Mouse (Mus musculus): Measurements from ENCODE around the gene Slc35e3.
A peak's percentile ranks its signal among the peaks of the same experiment; 100 is the strongest.
"Not testable (repeated sequence)": the region's sequence is repeated elsewhere in the genome, so short reads cannot be mapped to it uniquely, and the experiment has no call there.

Gene Slc35e3

DNA sequence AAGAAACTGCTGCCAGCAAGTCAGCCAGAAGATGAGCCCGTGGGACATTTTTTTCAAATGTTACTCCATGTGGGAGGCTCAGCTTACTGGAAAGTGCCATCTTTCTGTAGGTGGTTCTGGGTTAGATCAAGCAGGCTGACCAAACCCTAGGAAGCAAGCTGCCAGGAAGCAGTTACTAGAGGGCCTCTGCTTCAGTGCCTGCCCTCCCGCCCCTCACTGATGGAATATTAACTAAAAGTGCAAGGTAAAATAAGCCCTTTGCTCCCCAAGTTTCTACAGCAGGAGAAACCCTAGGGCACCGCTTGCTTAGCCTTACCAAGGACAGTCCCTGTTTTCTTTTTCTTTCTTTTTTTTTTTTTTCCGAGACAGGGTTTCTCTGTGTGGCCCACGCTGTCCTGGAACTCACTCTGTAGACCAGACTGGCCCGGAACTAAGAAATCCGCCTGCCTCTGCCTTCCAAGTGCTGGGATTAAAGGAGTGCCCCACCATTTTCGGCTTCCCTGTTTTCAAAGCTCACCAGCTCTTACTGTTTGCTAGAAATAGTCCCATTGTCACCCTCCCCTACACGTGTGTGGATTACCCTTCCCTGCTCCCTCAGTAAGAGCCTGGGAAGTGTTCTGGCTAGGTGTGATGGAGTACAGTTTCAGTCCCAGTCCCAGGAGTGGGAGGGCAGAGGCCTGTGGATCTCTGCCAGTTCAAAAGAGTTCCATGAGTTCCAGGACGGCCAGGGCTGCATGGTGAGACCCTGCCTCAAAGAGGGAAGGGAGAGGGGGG, 2.3 kb upstream of the Slc35e3 start:
- no peak for DNase-seq

DNA sequence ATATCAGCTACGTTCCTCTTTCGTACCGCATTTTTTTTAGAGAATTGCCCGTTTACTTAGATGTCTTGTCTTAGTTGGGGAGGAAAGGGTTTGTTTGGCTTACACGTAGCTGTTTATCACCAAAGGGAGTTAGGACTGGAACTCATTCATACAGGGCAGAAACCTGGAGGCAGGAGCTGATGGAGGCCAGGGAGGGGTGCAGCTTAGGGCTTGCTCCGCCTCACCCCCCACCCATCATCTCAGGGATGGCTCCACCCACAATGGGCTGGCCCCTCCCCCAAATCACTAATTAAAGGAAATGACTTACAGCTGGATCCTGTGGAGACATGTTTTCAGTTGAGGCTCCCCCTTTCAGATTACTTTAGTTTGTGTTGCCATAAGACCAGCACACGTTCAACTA, 1.5 kb upstream of the Slc35e3 start:
- DNase-seq, result no peak

DNA sequence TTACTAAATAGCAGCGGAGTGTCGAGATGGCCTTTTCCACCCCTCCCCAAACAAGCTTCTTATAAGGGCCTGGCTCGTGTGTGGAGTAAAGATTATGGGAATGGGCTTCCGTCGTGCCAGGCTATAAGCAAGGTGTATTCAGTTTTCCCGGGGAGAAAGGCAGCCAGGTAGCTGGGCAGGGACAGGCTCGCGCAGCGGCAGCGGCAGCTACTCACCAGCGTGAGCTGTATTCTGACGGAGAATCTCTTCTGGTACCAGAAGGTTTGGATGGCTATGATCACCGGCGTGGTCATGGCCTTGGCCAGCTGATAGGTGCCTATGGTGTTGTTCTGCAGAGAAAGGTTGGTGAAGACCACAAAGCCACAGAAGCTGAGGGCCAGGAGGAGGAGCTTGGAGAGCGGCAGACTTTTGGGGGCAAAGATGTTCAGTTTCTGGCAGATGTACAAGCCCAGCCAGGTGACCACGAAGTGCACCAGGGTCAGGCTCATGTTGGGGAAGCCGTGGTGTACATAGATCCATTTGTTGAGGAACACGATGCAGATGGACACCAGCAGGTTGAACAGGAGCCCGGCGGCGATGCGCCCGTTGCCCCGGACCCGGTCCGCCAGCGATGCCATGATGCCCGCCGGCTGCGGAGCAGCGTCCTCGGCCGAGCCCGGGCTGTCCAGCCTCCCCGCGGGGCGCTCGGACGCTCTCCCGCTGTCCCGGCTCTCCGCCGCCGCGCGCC, 432 bp downstream of the Slc35e3 start:
- peak; percentile 48 to 60 for DNase-seq

DNA sequence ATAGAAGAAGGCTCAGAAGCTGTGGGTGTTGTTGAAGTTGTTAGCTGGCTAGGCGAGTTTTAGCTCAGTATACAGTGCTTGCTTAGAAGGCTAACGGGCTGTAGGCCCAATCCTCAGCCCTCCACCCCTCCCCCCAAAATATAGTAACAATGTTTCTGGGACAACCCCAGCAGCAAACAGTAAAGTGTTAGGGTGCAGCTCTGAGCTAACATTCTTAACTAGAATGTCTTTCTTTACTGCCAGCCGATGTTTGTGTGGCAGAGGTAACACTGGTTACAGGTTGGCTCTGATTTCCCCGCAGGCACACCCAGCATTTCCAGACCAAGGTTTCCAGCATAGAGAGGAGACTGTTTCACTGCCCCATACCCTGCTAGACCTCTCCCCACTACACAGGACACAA, 2.2 kb downstream of the Slc35e3 start:
- DNase-seq, result no peak

DNA sequence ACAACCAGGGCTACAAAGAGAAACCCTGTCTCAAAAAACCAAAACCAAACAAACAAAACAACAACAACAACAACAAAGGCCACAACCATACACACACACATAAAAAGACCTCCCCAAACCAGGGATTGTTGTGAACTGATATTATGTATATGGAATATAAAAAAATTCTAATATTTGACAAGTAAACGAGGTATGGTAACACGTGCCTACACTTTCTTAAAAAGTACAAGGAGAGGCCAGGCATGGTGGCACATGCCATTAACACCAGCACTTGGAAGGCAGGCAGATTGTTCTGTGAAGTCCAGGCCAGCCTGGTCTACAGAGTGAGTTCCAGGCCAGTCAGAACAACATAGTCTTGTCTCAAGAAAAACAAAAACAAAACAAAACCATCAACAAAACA, 3.0 kb downstream of the Slc35e3 start:
- DNase-seq, result no peak

DNA sequence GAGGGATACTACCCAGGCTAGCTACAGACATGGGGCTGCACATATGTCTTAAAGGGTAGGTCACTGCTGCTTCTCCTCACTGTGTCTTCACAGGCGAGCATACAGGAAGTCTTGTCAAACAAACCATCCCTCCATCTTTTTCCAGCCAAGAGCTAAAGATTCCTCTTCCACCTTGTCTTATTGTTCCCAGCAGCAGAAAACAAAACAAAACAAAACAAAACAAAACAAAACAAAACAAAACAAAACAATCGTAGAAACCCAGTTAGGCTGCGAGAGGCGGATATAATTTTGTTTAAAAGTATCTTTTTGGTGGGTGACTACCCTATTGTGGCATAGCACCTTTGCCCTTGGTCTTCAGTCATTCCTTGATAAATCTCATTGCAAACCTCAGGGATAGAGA, 3.5 kb downstream of the Slc35e3 start:
- DNase-seq, result no peak

DNA sequence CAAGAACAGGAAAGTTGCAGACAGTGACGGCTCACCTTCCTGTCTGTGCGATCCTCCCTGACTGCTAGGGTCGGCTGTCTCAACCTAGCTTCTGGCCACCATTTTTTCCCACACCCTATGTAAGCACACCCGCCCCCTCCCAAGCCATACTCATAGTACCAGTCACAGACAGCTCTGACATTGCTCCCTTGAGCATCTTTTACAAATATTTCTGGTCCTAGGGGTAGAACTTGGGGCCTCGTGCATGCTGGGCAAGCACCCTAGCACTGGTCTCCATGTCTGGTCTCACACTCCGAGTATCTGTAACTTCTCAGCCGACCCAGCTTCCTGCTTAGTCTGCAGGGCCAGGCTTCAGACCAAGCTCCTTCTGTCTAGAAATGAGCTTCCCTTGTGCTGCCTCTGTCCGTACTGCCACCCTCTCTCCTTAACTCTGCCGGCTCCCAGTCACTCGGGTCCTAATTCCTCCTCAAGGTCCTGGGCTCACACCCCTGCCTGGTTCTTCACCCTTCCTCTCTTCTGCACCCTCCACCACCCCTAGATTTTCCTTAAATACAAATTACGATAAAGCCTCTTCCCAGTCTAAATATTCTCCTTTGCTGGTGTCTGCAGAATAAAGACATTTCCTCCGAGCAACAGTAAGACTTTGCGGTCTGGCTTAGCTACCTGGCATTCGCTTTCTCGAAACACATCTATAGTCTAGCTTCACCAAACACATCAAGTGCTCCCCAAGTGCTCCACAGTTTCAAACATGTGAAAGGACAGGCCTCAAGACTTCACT, 4.3 kb downstream of the Slc35e3 start:
- DNase-seq, result no peak

DNA sequence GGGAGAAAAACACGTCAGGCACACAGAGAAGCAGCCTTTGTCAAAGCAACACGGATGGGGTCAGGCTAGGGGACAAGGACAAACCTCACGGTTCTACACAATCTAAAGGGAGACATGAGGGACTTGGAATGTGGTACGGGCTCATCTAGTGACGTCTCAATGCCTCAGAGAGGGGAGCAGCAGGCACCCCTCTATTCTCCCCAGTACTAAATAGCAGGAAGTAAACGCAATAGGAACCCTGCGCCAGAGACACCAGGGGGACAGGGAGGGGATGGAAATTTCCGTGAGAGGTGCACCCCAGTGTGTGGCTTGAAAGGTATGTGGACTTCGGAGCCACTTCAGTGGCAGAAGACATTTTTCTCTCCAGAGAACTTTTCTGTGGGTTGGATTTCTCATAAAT, 5.2 kb downstream of the Slc35e3 start:
- DNase-seq, result no peak

DNA sequence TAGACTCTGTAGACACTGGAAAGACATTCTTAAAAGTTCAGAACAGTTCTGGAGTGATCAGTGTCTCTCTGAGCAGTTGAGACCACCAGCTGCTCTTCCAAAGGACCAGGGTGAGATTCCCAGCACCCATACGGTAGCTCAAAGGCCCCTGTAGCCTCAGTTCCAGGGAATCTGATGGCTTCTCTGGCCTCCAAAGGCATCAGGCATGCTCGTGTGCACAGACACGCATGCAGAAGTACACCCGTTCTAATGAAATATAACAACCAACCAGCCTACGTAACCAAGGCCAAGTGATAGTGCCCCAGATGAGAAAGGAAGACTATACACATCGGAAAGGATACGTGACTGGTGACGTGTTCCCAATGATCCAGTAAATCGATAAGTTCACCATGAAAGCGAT, 6.0 kb downstream of the Slc35e3 start:
- DNase-seq, result no peak

DNA sequence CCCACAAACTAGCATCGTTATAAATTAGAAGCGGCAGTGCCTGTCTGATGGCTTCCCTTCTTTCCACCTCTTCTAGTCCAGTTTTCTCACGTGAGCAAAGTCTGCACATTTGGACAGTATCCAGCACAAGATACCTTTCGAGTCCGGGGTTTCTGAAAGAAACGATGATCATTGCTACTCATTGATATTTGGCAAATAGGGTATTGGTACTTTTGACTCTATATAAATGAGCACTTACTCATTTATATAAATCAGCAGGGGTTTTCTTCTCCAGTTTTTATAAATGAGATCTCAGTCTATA, 6.6 kb downstream of the Slc35e3 start:
- DNase-seq, result no peak

DNA sequence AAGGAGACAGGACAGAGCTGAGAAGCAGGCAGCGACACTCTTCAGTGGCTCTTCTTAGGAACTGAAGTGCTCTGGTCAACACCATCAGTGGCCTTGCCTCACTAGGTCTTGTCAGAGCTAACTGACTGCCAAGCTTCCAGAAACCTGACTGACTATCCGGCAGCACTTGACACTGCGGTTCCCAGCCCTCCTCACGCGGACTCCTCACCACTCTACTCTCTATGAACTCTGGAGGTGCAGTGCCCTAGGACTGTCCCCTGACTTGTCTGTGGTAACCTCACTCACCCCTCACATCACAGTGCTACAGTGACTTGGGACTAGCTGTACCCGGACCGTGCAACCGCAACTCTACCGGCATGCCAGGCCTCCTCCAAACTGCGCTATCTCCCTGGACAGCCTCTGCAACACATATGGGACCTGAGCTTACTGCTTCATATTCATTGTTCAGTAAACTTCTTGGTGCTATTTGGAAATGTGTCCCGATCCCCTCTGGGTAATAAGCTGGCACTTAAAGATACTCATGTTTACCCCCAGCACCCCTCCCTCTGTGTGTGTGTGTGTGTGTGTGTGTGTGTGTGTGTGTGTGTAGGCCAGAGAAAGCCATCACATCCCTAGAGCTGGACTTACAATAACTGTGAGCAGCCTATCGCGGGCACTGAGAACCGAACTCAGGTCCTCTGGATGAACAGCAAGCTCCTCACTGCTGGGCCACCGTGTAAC, 7.1 kb downstream of the Slc35e3 start:
- DNase-seq, result no peak

DNA sequence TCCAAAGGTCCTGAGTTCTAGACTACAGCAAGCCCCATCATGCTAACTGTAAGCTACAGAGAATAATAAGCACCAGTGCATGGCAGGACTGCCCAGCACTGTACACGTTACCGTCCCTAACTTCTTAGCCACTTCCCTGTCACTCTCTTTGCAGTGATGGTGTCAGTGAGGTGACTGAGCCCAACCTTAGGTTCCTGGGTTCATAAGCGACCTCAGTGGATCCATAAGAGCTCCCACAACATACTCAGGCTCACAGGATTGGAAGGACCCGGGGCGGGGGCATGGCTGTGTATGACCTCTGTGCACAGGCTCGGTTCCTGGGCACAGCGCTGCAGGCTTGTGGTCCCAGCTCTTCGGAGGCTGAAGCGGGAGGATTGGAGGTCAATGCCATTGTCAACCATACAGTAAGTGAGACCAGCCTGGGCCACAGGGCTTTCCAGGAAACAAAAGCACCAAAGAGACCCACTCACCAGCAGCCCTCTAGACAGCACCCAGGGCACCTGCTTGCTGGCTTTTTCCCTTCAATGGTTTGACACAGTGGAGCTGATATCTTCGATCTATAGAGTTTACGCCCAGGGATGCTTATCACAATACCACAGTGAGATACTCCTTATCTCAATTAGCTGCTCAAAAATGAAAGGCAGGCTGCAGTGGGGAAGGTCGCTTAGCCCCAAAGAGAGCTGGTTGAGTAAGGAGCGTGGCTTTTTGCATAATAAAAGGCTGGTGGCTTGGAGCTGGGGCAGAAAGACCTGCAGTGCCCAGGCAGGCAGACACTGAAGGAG, 7.8 kb downstream of the Slc35e3 start:
- no peak for DNase-seq

DNA sequence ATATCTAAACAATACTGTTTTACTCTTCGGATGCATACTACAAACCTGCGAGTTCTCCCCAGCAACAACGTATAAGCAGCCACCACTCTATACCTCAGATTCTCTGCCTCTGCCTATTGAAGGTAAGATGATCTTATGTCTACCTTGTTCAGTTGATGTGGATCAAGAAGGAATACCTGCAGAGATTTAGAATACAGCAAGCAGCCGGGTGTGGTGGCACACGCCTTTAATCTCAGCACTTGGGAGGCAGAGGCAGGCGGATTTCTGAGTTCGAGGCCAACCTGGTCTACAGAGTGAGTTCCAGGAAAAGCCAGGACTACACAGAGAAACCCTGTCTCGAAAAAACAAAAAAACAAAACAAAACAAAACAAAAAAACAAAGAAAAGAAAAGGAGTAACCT, 8.7 kb downstream of the Slc35e3 start:
- not testable (repeated sequence) for DNase-seq

DNA sequence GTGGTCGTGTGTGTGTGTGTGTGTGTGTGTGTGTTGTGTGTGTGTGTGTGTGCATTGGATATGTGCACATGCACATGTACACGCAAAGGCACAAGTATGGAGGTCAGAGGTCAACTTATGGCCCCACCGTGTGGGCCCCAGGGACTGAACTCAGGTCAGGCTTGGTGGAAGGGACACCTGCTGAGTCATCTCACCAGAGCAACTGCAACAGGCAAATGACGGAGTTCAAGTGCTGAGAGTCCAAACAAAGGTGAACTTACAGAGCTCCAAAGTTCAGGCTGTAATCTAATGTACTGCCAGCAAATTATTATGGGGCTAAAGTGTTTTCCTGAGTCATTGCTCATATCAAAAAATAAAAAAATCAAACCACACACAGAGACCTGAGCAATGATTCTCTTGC, 9.1 kb downstream of the Slc35e3 start:
- no peak for DNase-seq

DNA sequence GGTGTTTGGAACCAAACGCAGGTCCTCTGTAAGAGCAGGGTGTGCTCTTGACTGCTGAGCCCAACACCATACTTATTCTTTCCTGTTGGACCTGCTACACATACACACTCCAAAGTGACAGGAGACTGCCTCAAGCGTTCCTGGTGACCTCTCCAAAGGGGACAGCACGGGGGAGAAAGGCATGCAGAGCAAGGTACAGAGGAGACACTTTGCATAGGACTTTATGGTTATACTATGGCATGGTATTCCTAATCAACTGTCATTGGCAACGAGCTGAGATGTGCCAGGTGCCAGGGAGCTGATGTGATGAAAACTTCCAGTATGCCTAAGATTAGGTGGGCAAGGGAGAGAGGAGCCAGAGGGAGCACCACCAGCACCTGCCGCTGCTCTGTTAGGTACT, 9.6 kb downstream of the Slc35e3 start:
- no peak for DNase-seq

DNA sequence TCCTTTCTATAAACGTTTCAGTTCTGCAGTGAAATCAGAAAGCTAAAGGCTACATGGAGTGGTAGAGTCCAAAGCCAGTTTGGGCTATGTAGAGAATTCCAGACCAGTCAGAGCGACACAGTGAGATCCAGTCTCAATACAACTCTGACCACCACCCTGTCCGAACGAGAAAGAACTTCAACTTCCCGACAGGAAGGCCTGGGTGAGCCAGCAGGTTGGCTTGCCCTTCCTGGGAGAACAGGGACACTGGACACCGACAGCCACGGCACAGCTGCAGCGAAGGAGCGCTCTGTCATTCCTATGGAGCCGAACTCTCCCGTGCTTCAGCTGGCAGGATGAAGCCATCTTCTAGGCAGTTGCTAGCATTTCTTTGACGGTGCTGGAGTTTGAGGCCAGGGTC, 10.8 kb downstream of the Slc35e3 start:
- DNase-seq, result not testable (repeated sequence)

DNA sequence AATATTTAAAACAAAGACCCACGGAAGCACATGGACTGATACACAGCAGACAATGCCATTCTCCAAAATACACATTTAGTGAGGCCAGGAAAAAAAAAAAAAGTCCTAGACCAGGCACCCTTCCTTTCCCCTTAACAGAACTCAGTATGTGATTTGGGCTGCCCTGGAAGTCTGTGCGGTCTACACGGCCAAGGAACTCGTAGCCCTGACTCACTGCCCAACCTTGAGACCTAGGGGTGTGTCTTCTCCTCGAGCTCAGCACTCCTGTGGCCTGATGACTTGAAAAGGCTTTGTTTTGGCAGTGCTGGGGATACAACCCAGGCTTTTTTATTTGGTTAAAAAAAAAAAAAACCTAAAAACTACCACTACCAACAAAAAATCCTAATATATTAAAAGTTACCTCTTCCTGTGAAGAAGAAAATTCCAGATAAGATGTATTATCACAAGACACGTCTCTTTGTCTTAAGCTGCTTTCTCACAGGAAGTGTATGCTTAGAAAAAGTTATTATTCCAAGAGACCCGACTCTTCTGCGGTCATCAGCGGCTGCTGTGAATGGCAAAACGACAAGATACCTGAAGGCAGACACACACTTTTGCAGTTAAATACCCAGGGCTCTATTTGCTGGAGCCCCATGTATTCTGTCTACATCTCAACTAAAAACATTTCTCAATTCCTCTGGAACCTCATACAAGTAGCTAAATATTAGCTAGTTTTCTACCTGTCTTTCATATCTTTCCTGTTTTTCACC, 11.9 kb downstream of the Slc35e3 start:
- not testable (repeated sequence) for DNase-seq

DNA sequence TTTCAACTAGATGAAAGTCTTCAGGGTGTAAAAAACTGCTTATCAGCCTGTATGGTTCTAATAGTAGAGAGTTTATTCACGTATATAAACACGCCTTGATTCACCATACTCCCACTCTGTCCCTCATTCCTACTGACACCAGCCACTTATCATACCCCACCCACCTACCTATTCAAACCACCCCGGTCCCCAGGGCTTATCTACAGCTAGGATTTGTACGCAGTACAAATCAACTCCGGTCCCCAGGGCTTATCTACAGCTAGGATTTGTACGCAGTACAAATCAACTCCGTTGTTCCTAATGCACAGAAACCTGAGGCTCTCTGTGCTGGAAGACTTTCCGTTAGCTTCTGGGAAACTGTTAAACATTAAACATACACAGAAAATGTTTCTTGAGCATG, 12.5 kb downstream of the Slc35e3 start:
- DNase-seq, result not testable (repeated sequence)

DNA sequence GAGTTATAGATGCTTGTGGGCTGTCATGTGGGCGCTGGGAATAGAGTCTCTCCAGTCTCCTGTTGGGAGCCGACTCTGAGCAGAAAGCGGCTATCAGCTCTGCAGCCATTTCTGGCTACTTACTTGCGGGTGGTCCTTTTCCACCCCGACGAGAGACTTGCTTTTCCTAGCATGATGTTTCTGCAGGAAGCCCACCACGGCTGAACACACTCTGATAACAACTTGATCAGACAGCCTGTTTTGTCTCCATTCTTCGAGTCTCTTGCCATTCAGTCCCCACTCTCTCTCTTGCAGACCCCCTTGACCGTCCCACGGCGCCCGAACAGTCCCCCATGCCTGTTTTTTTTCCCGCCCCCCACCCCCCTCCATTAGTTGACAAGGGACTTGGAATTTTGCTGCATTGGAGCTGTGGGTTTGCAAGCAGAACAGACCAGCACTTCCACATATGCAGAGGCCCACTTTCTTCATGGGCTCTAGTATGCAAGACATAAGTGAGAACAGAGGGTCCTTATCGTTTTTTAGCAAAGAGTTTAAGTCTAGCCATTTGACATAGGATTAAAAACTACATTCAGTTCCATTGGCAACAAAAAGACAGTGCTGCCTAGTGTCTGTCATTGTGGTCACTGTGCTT, 13.1 kb downstream of the Slc35e3 start:
- DNase-seq, result no peak

DNA sequence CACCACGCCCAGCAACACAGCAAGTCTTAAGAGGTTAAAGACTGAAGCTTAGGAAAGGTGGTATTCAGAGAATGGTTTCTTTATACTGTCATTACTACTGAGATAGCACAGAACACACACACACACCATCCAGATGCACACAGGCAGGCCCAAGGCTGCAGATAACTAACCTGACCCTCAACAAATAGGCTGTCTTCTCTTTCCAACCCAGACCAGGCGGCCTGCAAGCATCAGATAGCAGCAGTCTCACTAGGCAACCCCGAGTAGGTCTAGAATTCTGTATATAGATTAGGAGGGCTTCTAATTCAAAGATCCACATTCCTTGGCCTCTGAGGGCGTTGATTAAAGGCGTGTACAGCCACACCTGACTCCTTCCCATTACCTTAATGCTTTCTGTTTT, 14.0 kb downstream of the Slc35e3 start:
- DNase-seq, result no peak
